Mouse (Mus musculus) left cerebral cortex, adult 2 months (tissue): ENCODE data around the gene Edf1. TPM values are rescaled to one million over a fixed set of nuclear protein-coding genes. Genes with fewer than 3 reads are reported as not detected.

ENCODE experiments used
- DNase-seq, 2 experiments: peaks; one replicate each; pipeline ENCODE4 v3.0.0; 2021 to 2022; ENCODE audit warnings: low spot score in 2 of 2, mixed read lengths in 1 of 2; ENCODE audit errors: extremely low spot score in 1 of 2
- H3K27ac ChIP-seq: fragments of 200-600 bp; 2 replicates; pipeline ENCODE4 v1.8.1; 2022
- H3K4me3 ChIP-seq: fragments of 200-600 bp; 2 replicates; pipeline ENCODE4 v1.8.1; 2022
- CTCF ChIP-seq: fragments of 200-600 bp; IDR thresholded peaks from 2 replicates; pipeline ENCODE4 v1.8.1; 2022; ENCODE audit warnings: antibody characterized with exemption, mild to moderate bottlenecking, moderate library complexity
- intact Hi-C: fragments of 180-260 bp; cut with DNase I; formaldehyde crosslinking; loops from one replicate; pipeline ENCODE4 v1.15.1; 2025
- total RNA-seq, 2 experiments: library from RNA; stranded (reverse); gene quantifications; 2 replicates each; pipeline ENCODE4 v1.2.3; 2021

Gene Edf1
- total RNA-seq, 2 experiments from 2014 or later, result 190 to 202 TPM

- intact Hi-C loops, result no loop called here
- no peak overlapping the region for H3K27ac ChIP-seq
- no peak for DNase-seq
- TF ChIP-seq CTCF, result no peak
- H3K4me3 ChIP-seq, result no peak overlapping the region
Measured at GRCm38 (mm10) chr2:25568473-25569019, 10.9 kb downstream of the Edf1 start.

- H3K4me3 ChIP-seq, result no peak overlapping the region
- TF ChIP-seq CTCF, result no peak
- intact Hi-C loops, result no loop called here
- H3K27ac ChIP-seq, result no peak overlapping the region
- DNase-seq, result no peak
Measured at GRCm38 (mm10) chr2:25569323-25569722, 11.7 kb downstream of the Edf1 start.

GRCm38 (mm10) chr2:25571221-25571620, 13.6 kb downstream of the Edf1 start:
- no peak for DNase-seq
- TF ChIP-seq CTCF, result no peak
- Histone ChIP-seq H3K27ac (no peak overlapping the region), H3K4me3 (no peak overlapping the region)
- intact Hi-C loops, result no loop called here

GRCm38 (mm10) chr2:25573068-25573467, 15.4 kb downstream of the Edf1 start:
- no peak overlapping the region for H3K4me3 ChIP-seq
- TF ChIP-seq CTCF, result no peak
- no peak overlapping the region for H3K27ac ChIP-seq
- intact Hi-C loops, result no loop called here
- peak in 1 of 2 experiments; percentile 9 for DNase-seq

- intact Hi-C loops, result no loop called here
- H3K4me3 ChIP-seq, result peak overlapping the region; percentile 55
- no peak for TF ChIP-seq CTCF
- H3K27ac ChIP-seq, result peak overlapping the region; percentile 97
- DNase-seq, result peak in 1 of 2 experiments; percentile 19
Measured at GRCm38 (mm10) chr2:25574136-25574535, 16.5 kb downstream of the Edf1 start.

GRCm38 (mm10) chr2:25574579-25575431, 17.2 kb downstream of the Edf1 start, which contains the start of the genes Mamdc4 and Phpt1:
Gene Mamdc4, minus strand, starts transcription at chr2:25574845.
Gene Phpt1, minus strand, starts transcription at chr2:25575224.
- peak; percentile 92 to 94 for DNase-seq
- Histone ChIP-seq H3K4me3 (peak within 1 kb of the TSS; percentile 55), H3K27ac (peak within 1 kb of the TSS; percentile 97)
- no peak for TF ChIP-seq CTCF
- intact Hi-C loops, result no loop called here

GRCm38 (mm10) chr2:25575432-25576027, 17.9 kb downstream of the Edf1 start:
- peak overlapping the region; percentile 55 for H3K4me3 ChIP-seq
- no peak for TF ChIP-seq CTCF
- peak overlapping the region; percentile 97 for H3K27ac ChIP-seq
- intact Hi-C loops, result no loop called here
- DNase-seq, result peak; percentile 33 to 57

- Histone ChIP-seq H3K27ac (peak overlapping the region; percentile 97), H3K4me3 (no peak overlapping the region)
- intact Hi-C loops, result no loop called here
- peak in 1 of 2 experiments; percentile 46 for DNase-seq
- TF ChIP-seq CTCF, result no peak
Measured at GRCm38 (mm10) chr2:25576028-25576850, 18.6 kb downstream of the Edf1 start.

GRCm38 (mm10) chr2:25576965-25577891, 19.6 kb downstream of the Edf1 start:
- peak overlapping the region; percentile 97 for H3K27ac ChIP-seq
- DNase-seq, result peak; percentile 41 to 52
- no peak overlapping the region for H3K4me3 ChIP-seq
- no peak for TF ChIP-seq CTCF
- intact Hi-C loops, result no loop called here

GRCm38 (mm10) chr2:25577951-25578795, 20.5 kb downstream of the Edf1 start:
- intact Hi-C loops, result no loop called here
- TF ChIP-seq CTCF, result peak; percentile 2; the same call in 1 of the 2 replicates
- peak in 1 of 2 experiments; percentile 28 for DNase-seq
- Histone ChIP-seq H3K4me3 (no peak overlapping the region), H3K27ac (peak overlapping the region; percentile 97)
